Mouse (Mus musculus) effector memory CD4-positive, alpha-beta T cell, adult 5 months (primary cell): ENCODE data around the gene Frmd7. TPM values are rescaled to one million over a fixed set of nuclear protein-coding genes. Genes with fewer than 3 reads are reported as not detected.

ENCODE experiments used
- polyA plus RNA-seq: library from polyadenylated mRNA; unstranded; fragments of 100-300 nt; shearing (Covaris generic); gene quantifications from one replicate; pipeline ENCODE4 v1.2.1, GENCODE M21; 2017

Gene Frmd7
- not detected for polyA plus RNA-seq

GRCm38 (mm10) chrX:50942610-50943009 is at the start of gene Frmd7:
Gene Frmd7, minus strand, starts transcription at chrX:50942710.

Other genes with a start within 250 kb of the Frmd7 start
- gene Stk26, start 101.7 kb downstream of the Frmd7 start, polyA plus RNA-seq: 129 TPM
- 27.1 TPM for gene Rap2c, start 75.3 kb upstream of the Frmd7 start, polyA plus RNA-seq